Mouse (Mus musculus) limb, embryonic 14.5 days (tissue): ENCODE measurements at regions not wholly inside any gene's neighbourhood (a gene's known extent, or its start where the extent isn't known, plus 50 kb on each side); places are given as distances from the start of the nearest gene placed in this dataset.

Experiments used
- ATAC-seq: fragments of 200-750 bp; cut with Nextera tagmentation; 2 replicates; pipeline ENCODE4 v1.8.0; 2017; ENCODE audit warnings: low read depth, moderate number of reproducible peaks, moderate TSS enrichment; ENCODE audit not compliant: low FRiP score
- DNase-seq: peaks from one replicate; pipeline ENCODE4 v3.0.0-alpha.2; 2015; ENCODE audit warnings: low spot score
- H3K27ac ChIP-seq: fragments of 300-500 bp; sonication (generic); replicated peaks from 2 replicates; pipeline ENCODE4 v1.5.1; 2014; ENCODE audit warnings: low read depth, mild to moderate bottlenecking, low read length, moderate library complexity, mixed read lengths
- H3K27me3 ChIP-seq: fragments of 300-500 bp; sonication (generic); 2 replicates; pipeline ENCODE4 v1.6.1; 2014; ENCODE audit warnings: low read length, mixed read lengths; ENCODE audit not compliant: control insufficient read depth, insufficient read depth
- H3K36me3 ChIP-seq: fragments of 300-500 bp; sonication (generic); 2 replicates; pipeline ENCODE4 v1.6.1; 2014; ENCODE audit warnings: mild to moderate bottlenecking, low read length, moderate library complexity, mixed read lengths; ENCODE audit not compliant: control insufficient read depth, insufficient read depth
- H3K4me1 ChIP-seq: fragments of 300-500 bp; sonication (generic); 2 replicates; pipeline ENCODE4 v1.6.1; 2014; ENCODE audit warnings: antibody characterized with exemption, low read length, mixed read lengths; ENCODE audit not compliant: control insufficient read depth, insufficient read depth
- H3K4me2 ChIP-seq: fragments of 300-500 bp; sonication (generic); replicated peaks from 2 replicates; pipeline ENCODE4 v1.6.1; 2014; ENCODE audit warnings: low read depth, mild to moderate bottlenecking, low read length, moderate library complexity; ENCODE audit not compliant: severe bottlenecking
- H3K4me3 ChIP-seq: fragments of 300-500 bp; sonication (generic); replicated peaks from 2 replicates; pipeline ENCODE4 v1.5.1; 2014; ENCODE audit warnings: low read length
- H3K9ac ChIP-seq: fragments of 300-500 bp; sonication (generic); 2 replicates; pipeline ENCODE4 v1.6.1; 2014; ENCODE audit warnings: mild to moderate bottlenecking, low read depth, low read length, moderate library complexity; ENCODE audit not compliant: severe bottlenecking
- H3K9me3 ChIP-seq: fragments of 300-500 bp; sonication (generic); 2 replicates; pipeline ENCODE4 v1.6.1; 2016; ENCODE audit warnings: low read length; ENCODE audit not compliant: control insufficient read depth
- POLR2A ChIP-seq: fragments of 200-500 bp; IDR thresholded peaks from 2 replicates; pipeline ENCODE4 v1.8.0; 2012; ENCODE audit warnings: inconsistent platforms, mild to moderate bottlenecking, moderate library complexity, borderline replicate concordance; ENCODE audit not compliant: insufficient read depth, insufficient read length; ENCODE audit errors: extremely low read depth
- WGBS: fragments of 180-500 bp; shearing (Covaris S2); extraction: QIAGEN DNeasy Blood & Tissue Kit; methylation state at CpG from one replicate; pipeline ENCODE4 v1.1.7; 2014; 5-methylcytosine and 5-hydroxymethylcytosine counted together

GRCm38 (mm10) chr17:9861923-9862854, 192.7 kb upstream of the Pabpc6 start:
- no peak overlapping the region for H3K4me2 ChIP-seq
- DNase-seq (no peak), ATAC-seq (no peak)
- H3K27ac ChIP-seq: no peak overlapping the region
- no peak for TF ChIP-seq POLR2A
- no peak overlapping the region for H3K4me3 ChIP-seq
- no peak overlapping the region for H3K9ac ChIP-seq
- WGBS: 58% methylated on average over 15 of the region's 15 CpGs
- no peaks in the 10 kb centered on the region for H3K4me1 ChIP-seq
- no peaks in the 10 kb centered on the region for H3K9me3 ChIP-seq
- no peaks in the 10 kb centered on the region for H3K27me3 ChIP-seq
- no peaks in the 10 kb centered on the region for H3K36me3 ChIP-seq

GRCm38 (mm10) chr17:9861346-9861745, 191.8 kb upstream of the Pabpc6 start:
- ATAC-seq (no peak), DNase-seq (no peak)
- Histone ChIP-seq H3K27me3 (no peaks in the 10 kb centered on the region), H3K4me2 (no peak overlapping the region), H3K4me1 (no peaks in the 10 kb centered on the region), H3K36me3 (no peaks in the 10 kb centered on the region), H3K27ac (no peak overlapping the region), H3K9ac (no peak overlapping the region), H3K9me3 (0 out of 2 replicates have a peak, but pooled peaks cover 4% of the 10 kb centered on the region), H3K4me3 (no peak overlapping the region)
- 45% methylated on average over 6 of the region's 6 CpGs for WGBS
- TF ChIP-seq POLR2A: no peak

- WGBS: 72% methylated on average over 9 of the region's 9 CpGs
- ATAC-seq: no peak
- Histone ChIP-seq H3K27ac (no peak overlapping the region), H3K9ac (no peak overlapping the region), H3K27me3 (no peaks in the 10 kb centered on the region), H3K36me3 (no peaks in the 10 kb centered on the region), H3K4me2 (no peak overlapping the region), H3K9me3 (no peaks in the 10 kb centered on the region), H3K4me3 (no peak overlapping the region), H3K4me1 (no peaks in the 10 kb centered on the region)
- TF ChIP-seq POLR2A: no peak
- no peak for DNase-seq
Measured at GRCm38 (mm10) chr17:9848559-9849357, 179.2 kb upstream of the Pabpc6 start.

- WGBS: 76% methylated on average over 4 of the region's 4 CpGs
Measured at GRCm38 (mm10) chr17:9845451-9846075, 176.0 kb upstream of the Pabpc6 start.

GRCm38 (mm10) chr17:9841103-9841502, 171.6 kb upstream of the Pabpc6 start:
- Histone ChIP-seq H3K27ac (no peak overlapping the region), H3K4me2 (no peak overlapping the region), H3K9me3 (no peaks in the 10 kb centered on the region), H3K4me1 (no peaks in the 10 kb centered on the region), H3K36me3 (no peaks in the 10 kb centered on the region), H3K4me3 (no peak overlapping the region), H3K27me3 (no peaks in the 10 kb centered on the region), H3K9ac (no peak overlapping the region)
- 88% methylated on average over 2 of the region's 2 CpGs for WGBS
- TF ChIP-seq POLR2A: no peak
- ATAC-seq: no peak
- no peak for DNase-seq

More at GRCm38 (mm10) chr17:9845451-9846075, 176.0 kb upstream of the Pabpc6 start:
- Histone ChIP-seq H3K27ac (no peak overlapping the region), H3K4me3 (no peak overlapping the region), H3K4me2 (no peak overlapping the region), H3K36me3 (no peaks in the 10 kb centered on the region), H3K27me3 (no peaks in the 10 kb centered on the region), H3K9ac (no peak overlapping the region), H3K4me1 (no peaks in the 10 kb centered on the region), H3K9me3 (no peaks in the 10 kb centered on the region)
- DNase-seq: no peak
- ATAC-seq: no peak
- no peak for TF ChIP-seq POLR2A
